Comparison of ENCODE assay signal across 8 mouse cellular contexts in the genomic region with DNA sequence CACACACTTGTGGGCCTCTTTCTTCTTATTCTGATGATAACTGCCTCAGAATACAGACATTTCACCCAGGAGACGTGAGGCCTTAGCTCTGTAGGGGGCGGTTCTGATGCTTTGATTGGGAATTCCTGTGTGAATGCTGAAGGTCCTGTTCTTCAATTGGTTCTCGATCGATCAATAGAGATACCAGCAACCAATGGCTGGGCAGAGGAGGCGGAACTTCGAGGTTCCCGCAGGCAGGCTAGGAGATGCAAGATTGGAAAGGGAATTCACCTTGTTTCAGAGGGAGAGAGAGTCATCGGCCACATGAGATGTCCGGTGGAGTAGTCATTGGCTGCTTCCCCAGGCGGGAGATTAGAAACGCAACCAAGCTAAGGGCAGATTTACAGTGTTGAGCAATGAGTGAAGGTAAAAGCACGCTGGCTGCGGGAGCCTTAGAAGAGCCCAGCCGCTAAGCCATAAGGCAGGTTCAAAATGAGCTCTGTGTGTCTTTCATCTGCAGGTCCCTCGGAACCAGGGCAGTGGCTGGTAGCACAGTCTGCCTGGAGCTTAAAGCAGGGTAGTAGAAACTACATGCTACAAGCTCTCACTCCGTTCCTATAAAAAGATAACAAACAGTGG.
DNase-seq lines count a peak whose midpoint lies in the region; ATAC-seq and TF ChIP-seq lines count a peak whose summit lies in the region.

No protein-coding gene starts in this region.

- TF ChIP-seq CTCF in olfactory bulb, adult 2 months (IDR thresholded peaks at IDR 0.05; ENCODE audit: insufficient read depth, low read depth, low read length) = no peak

- intact Hi-C loops in heart, postnatal 25 days (cut with DNase I) = no loop called here

- H3K27me3 ChIP-seq in heart, embryonic 15.5 days = no peaks in the 10 kb centered on the region
- no peaks in the 10 kb centered on the region for H3K27me3 ChIP-seq in limb, embryonic 11.5 days (ENCODE audit: control insufficient read depth, insufficient read depth, low read length)

- H3K36me3 ChIP-seq in heart, embryonic 15.5 days = no peaks in the 10 kb centered on the region
- no peaks in the 10 kb centered on the region for H3K36me3 ChIP-seq in limb, embryonic 11.5 days (ENCODE audit: control insufficient read depth, insufficient read depth, low read length)

- peak; percentile 76 for ATAC-seq in heart, embryonic 15.5 days (replicated peaks; ENCODE audit: insufficient number of reproducible peaks, insufficient read depth, low FRiP score, low read depth)
- peak; percentile 87 for ATAC-seq in limb, embryonic 11.5 days (ENCODE audit: insufficient number of reproducible peaks, low FRiP score, low TSS enrichment, low read depth)

- 16% methylated on average over 16 of the region's 16 CpGs for WGBS in heart, embryonic 15.5 days
- 14% methylated on average over 16 of the region's 16 CpGs for WGBS in limb, embryonic 11.5 days
- WGBS in olfactory bulb, adult 2 months = 17% methylated on average over 16 of the region's 16 CpGs

- H3K4me3 ChIP-seq in heart, embryonic 15.5 days = peak overlapping the region; percentile 29
- H3K4me3 ChIP-seq in limb, embryonic 11.5 days (ENCODE audit: low read depth, low read length) = peak overlapping the region; percentile 23
- H3K4me3 ChIP-seq in olfactory bulb, adult 2 months (ENCODE audit: insufficient read depth, low read depth, low read length) = peak overlapping the region; percentile 50

- peak overlapping the region; percentile 54 for H3K4me2 ChIP-seq in heart, embryonic 15.5 days
- peak overlapping the region; percentile 36; the same call in 1 of the 2 replicates for H3K4me2 ChIP-seq in limb, embryonic 11.5 days (ENCODE audit: low read depth, severe bottlenecking)

- no peak for DNase-seq in heart, postnatal 25 days (ENCODE audit: low spot score)
- DNase-seq in cerebellum, adult 8-10 months = peak; percentile 8
- peak; percentile 38 to 46 for DNase-seq in frontal cortex, postnatal 14 days (ENCODE audit: low spot score in 2 of 2)
- peak; percentile 71 for DNase-seq in limb, embryonic 11.5 days (ENCODE audit: low spot score)
- no peak for DNase-seq in spleen, postnatal 4 days (ENCODE audit: low spot score in 2 of 2)
- DNase-seq in urinary bladder, postnatal 36 days (ENCODE audit: low spot score in 2 of 2) = no peak

- peak overlapping the region; percentile 27; the same call in 1 of the 2 replicates for H3K27ac ChIP-seq in heart, embryonic 15.5 days
- H3K27ac ChIP-seq in limb, embryonic 11.5 days (replicated peaks; ENCODE audit: low read depth, low read length) = no peak overlapping the region
- H3K27ac ChIP-seq in olfactory bulb, adult 2 months (ENCODE audit: insufficient read depth, low read depth, low read length) = peak overlapping the region; percentile 77

- H3K4me1 ChIP-seq in heart, embryonic 15.5 days (replicated peaks) = peaks cover 17% of the 10 kb centered on the region
- 0 out of 2 replicates have a peak, but pooled peaks cover 3% of the 10 kb centered on the region for H3K4me1 ChIP-seq in limb, embryonic 11.5 days (ENCODE audit: control insufficient read depth, insufficient read depth, low read length)
- H3K4me1 ChIP-seq in olfactory bulb, adult 2 months (ENCODE audit: control insufficient read depth, insufficient read depth, low read length) = peaks cover 11% of the 10 kb centered on the region

- TF ChIP-seq POLR2A in olfactory bulb, adult 2 months (IDR thresholded peaks at IDR 0.05; ENCODE audit: insufficient read depth, low read depth, low read length) = 0 out of 2 replicates have a peak, but pooled peaks have one; percentile 27

- H3K9me3 ChIP-seq in heart, embryonic 15.5 days (replicated peaks) = no peaks in the 10 kb centered on the region
- no peaks in the 10 kb centered on the region for H3K9me3 ChIP-seq in limb, embryonic 11.5 days (ENCODE audit: control insufficient read depth, low read length)

- H3K9ac ChIP-seq in heart, embryonic 15.5 days = no peak overlapping the region
- no peak overlapping the region for H3K9ac ChIP-seq in limb, embryonic 11.5 days (ENCODE audit: low read length)

Comparison
In these comparisons a context has a peak if more than half of its experiments do, and no peak if none do; other contexts are left out.
1. DNase-seq: peak in cerebellum, adult 8-10 months (single experiment), frontal cortex, postnatal 14 days (2 of 2) and limb, embryonic 11.5 days (single experiment); none in heart, postnatal 25 days (single experiment), spleen, postnatal 4 days (0 of 2) and urinary bladder, postnatal 36 days (0 of 2).
2. Peak in every context shown above with its lines, with median percentiles within 50 percentile points of each other: H3K4me3 ChIP-seq.